Mouse (Mus musculus) hindlimb bud, embryonic 11.5 days (tissue): ENCODE data around the gene Chl1.

Experiments
- DNase-seq: peaks from one replicate; pipeline ENCODE4 v3.0.0-alpha.2; 2012; ENCODE audit warnings: low read depth, low spot score; ENCODE audit errors: extremely low spot score

The Chl1 gene

DNA sequence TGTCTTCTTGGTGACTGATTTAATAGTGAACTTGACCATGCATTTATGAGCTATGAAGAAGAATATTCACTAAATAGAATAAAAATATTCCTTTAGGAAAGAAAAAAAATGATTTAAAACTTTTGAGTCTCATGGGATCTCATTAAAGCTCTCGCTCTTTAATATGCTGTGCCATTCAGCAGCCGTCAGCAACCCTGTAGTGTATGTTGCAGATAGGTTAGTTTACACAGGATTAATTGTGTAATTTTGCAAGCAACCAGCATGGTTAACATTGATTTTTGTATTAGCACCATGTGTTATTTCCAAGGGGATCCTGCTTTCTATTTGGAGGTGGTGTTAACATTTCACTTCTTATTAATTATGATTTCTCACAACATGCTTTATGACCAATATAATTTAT, 32.2 kb downstream of the Chl1 start:
- DNase-seq = no peak

DNA sequence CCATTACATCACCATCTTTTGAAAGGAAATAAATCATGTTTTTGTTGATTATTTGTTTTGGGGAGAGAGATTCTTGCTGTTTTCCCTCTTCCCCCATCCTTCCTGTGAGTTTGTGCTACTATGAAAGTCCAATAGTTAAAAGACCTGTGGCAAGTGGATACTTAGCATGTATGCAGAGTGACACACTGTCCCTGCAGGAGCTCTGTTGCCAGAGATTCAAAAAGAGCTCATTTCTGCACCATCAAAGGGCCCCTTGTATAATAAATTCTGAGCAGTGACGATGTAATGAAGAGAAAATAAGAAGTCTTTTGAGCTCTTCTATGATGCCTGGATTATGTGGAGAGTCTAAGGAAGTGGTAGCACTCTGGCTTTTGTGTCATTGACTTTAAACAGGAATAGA, 33.4 kb downstream of the Chl1 start:
- DNase-seq = no peak

DNA sequence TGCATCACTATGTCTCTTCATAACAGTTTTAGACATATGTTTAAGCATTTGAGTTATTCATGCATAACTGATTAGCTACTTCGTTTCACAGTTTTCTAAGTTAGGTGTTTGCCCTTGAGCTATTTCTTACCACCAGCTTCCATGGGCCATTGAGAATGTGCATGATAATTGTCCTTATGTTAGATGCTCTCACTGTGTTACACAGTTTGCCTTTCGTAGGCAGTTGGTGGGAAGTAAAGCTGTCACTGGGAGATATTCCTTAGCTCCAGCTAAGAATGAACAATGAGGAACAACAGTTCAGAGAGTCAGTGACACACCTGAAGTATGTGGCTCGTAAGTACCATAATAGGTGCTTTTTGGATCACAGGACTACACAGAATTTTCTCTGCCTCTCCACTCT, 35.9 kb downstream of the Chl1 start:
- no peak for DNase-seq

DNA sequence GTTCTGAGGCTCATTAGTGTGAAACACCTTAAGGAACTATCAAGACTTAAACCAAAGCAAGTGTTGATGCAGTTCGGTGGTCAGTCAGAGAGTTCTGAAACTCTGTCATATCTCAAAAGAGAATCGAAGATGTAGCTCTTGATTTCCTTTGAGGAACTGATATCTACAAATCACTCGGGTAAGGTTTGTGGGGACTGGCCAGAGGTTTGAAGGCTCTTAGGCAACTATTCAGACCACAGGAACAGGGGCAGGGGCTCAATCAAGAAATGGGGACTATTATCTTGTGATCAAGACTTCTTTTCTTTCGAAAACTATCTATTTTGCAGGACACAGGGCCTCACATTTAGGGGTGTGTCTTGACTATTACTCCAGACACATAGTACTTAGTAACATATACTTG, 39.5 kb downstream of the Chl1 start:
- DNase-seq = no peak

DNA sequence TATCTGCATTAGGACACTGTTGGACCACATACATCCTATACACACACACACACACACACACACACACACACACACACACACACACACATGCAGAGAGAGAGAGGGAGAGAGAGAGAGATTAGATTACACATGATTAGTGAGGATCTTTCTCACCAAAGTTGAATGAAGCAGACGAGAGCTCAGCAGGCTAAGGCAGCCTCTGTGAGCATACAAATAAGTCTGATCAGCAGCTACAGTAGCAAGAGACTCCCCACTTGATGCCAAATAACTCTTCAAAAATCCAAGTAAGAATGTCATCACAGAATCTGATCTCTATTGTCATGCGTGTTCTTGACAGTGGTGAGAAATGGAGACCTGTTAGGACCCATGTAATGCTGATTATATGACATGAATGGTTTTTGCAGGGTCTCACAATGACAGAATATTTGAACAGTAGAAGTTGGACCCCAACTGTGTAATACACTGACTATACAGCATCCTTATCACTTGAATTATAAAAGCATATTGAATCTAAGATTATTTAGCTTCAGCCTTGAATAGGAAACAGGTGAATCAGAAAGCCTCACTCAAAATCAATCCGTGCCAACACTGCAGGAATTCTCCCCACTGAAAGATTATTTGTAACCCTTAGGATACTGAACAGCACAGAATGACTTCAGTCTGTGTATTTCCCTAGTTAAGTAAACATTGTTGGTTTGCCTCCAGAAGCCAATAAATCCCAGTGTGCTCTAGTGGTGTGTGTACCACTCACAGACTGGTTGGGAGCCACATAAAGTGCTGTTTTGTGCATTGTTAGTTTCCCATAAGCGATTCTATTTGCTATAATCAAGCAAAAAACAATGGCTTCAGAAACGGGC, 47.9 kb downstream of the Chl1 start:
- DNase-seq = no peak

DNA sequence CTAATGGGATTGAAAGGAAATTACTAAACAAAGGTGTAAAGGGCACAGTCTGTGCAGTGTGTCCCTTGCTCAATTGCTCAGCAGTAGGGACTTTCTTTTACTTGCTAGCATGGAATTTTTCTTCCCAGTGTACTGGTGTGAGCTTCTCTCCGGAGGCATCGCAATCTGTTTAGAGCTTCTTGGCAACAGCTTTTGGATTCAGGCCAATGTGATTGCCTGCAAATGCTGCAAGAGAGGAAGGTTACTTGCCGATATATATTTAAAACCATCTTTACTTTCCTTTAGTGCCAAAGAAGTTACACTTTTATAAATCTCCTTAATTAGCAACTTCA, 48.5 kb downstream of the Chl1 start:
- no peak for DNase-seq

DNA sequence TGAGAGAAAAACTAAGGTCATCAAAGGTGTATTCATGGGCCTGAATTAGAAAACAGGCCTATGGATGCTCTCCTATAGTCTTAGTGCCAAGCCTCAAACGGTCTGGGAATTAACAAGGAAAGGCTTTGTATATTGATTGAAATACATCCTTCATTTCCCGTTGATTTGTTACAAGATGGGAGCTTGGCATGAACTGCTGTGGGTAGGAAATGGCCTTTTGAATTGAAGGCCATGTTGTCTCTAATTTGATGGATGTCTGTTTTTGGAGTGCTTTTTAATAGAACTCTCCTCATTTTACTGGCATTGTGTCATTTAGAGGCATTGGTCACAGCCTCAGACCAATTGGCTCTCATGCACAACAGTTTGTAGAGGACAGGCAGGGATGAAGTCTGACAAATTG, 49.0 kb downstream of the Chl1 start:
- no peak for DNase-seq

DNA sequence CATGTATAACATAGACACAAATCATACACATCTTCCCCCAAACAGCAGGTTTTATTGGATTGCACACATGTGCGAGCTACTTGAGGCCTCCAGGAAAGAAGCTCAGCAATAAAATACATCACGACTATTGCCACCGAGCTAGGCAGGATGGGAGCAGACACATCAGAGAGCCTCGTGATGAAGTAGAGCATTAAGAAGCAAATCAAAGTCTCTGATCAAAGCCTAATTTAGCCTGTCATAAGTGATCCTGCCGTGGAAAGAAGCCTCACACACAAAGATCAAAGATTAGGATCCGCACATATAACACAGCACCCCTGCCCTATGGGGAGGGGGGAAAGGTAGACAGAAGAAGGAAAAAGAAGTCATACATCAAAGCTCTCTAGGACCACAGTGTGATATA, 54.4 kb downstream of the Chl1 start:
- no peak for DNase-seq

DNA sequence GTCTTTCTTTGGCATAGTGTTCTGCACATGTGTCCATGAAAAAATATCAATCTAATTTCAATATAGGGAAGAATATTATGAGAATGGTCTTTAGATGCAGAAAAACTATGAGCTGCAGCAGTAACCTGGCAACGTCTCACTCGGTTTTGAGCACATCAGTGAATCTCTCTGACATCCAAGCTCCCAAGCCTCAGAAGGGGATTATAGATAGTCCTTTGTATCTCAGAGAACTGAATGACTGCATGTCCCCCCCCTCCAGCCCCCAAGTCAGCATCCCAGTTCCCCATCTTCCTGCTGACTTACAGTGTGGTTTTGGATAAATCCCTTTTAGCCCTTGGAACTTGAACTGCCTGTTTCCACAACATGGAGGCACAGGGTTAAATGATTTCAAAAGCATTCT, 56.9 kb downstream of the Chl1 start:
- no peak for DNase-seq

DNA sequence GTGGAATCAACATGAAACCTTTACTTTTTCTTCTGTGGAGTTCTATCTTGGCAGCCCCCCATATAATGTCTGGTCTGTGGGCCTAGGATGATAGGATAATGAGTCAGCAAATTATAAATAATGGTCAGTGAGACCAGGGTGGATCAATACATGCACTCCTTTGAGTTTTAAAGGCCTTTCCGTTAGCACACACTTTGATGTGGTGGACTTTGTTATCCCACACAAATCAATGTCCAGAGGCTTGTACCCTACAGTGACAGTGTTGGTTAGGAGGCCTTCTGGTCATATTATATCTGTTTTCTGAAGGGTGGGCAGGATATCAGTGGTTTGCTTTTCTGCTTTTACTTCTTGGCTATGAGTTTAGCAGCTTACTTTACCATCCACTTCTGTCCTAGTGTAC, 62.3 kb downstream of the Chl1 start:
- DNase-seq = no peak

DNA sequence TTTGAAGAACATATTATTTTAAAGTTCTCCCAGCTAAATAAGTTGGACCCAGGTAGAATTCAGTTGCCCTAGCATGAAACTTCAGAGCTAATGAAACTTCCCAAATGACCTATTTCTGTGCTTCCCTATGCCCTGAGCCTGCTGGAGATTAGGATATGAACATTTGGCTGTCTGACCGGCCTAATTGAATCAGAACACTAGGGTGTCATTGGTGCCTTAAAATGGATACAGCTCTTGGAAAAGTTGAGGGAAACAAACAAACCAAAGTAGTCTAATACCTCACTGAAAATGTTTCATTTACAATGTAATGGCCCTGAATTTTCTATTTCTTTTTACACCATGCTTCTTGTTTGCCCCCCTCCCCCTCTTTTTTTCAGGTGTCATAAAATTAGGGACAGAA, 73.8 kb downstream of the Chl1 start:
- no peak for DNase-seq

DNA sequence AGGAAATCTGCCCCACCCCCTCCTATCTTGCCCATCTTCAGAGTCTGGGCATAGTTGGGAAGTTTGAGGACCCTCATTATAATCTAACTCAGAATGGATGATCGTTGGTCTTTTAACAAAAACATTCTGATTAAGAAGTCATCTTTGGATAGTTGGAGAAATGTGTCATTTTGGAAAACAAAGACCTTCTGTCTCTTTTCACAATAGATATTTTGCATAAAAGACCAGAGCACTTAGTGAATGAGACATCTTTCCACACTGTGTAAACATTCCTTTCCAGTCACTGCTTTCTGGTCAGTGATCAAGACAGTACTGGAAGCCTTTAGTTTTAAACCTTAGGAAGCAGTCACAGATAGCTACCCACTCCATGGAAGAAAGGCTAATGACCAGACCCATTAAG, 75.3 kb downstream of the Chl1 start:
- no peak for DNase-seq

DNA sequence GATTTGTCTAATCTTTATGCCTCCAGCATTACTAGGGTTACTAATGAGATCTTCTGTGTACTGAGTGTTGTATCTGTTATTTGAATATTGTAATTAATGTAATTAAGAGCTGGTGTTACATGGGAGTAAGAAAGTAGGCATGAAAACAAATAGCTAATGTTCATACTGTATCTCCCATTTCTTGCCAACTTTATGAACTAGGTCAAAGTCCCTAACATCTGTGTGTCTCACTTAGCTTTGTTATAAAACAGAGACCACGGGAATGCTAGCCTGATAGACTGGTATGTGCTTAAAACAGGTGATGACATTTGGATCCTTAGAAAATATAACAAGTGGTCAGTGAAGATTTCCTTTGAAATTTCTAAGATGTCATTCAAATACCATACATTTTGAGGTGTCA, 75.7 kb downstream of the Chl1 start:
- DNase-seq = no peak

DNA sequence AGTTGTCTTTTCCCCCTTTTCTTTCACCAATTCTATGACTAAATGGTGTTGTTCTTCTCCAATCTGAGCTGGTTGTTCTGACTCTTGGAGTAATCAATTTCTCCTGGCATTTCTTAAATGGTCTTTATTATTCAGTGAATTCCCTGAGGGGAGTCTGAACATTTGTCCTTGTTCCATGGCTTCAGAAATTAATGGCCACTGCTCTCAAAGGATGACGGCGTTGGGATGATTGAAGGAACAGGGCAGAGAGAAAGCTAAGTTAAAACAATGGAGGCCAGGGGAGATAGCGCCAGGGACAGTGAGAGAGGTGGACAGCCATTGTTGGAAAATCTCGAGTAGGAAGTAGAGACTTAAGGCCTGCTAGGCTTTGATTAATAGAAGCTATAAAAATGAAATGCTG, 91.7 kb downstream of the Chl1 start:
- DNase-seq = no peak

DNA sequence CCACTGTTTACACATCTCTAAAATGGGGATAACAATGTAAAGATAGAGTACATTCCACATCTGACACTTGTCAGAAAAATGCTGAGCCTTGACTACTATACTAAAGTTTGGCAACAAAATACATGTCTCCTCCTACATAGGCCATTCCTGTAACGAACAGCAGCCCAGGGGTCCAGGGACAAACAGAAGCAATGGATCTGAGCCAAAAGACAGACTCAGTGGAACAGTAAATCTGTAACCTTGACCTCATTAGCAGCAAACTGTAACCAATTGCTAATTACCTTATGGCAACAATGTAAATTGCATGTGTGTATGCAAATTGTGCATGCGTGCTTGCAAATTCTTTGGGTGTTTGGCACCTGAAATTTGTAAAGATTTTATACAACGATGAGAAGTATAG, 100.3 kb downstream of the Chl1 start:
- DNase-seq = no peak

DNA sequence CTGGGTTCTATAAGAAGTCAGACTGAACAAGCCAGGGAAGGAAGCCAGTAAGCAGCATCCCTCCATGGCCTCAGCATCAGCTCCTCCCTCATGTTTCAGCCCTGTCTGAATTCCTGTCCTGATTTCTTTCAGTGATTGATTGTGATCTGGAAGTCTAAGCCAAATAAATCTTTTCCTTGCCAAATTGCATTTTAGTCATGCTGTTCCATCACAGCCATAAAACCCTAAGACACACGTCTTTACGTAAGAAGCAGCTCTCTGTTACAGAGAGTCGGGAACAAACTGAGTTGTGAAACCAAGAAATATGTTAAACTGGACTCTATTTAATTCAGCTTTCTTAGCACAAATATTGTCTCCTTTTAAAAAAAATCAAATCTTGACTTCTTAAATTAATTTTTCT, 102.2 kb downstream of the Chl1 start:
- no peak for DNase-seq

DNA sequence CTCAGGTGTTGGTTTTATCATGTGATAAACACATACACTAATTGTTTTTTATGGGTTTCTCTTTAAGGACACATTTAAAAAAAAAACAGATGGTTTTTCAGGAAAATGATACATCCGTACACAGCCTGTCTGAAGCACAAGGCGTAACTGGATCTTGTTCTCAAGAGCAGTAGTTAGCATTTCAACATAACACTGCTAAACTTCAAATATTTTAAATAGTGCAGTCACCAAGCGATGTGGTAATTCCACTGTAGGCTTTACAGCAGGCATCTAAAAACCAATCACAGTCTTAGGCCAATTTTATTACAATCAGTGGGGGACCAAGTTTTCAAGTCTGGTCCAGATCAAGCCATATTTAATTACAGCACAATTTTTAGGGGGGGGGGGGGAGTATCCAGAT, 103.3 kb downstream of the Chl1 start:
- peak; percentile 12 for DNase-seq

DNA sequence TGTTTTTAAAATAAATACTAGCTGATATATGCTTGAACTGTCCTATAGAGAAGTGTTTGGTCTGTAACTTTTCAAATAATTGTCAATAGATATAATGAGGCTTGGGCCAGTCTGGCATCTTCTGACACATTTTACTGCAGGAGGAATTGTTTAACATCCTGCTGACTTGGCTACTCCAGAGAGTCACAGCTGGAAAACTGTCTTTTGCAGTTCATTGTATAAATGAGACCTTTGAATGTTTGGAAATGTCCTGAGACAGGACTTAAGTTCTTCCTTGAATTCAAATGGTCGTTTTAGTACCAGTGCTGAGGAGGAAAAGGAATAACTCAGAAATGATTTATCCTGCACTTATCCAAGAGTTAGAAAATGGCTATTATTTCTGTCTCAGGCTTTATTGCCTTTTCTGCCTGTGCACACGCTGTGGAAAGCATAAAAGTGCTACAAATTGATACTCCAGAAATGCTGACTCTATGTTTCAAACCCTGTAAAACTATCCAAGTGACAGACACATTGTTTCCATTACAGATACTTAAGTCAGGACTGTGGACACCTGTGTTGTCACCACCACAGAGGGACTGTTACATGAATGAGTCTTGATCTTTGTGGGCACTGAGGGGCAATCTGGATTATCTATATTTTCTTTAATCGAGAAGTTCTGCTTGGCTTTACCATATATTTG, 105.7 kb downstream of the Chl1 start:
- DNase-seq = no peak

DNA sequence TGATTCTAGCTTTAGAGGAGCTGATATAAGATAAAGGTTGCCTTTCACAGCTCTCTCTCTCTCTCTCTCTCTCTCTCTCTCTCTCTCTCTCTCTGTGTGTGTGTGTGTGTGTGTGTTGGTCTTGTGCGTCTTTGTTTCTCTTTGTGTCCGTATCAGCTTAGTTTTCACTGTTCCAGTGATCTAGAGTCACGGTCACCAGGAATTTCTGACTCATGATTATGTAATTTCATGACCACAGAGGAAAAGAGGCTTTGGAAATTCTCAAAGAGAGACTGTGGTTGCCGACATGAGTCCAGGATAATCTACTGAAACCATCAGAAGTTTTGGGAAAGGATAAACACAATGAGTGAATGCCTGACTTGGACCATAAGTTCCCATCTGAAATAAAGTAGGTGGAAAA, 110.5 kb downstream of the Chl1 start:
- no peak for DNase-seq

DNA sequence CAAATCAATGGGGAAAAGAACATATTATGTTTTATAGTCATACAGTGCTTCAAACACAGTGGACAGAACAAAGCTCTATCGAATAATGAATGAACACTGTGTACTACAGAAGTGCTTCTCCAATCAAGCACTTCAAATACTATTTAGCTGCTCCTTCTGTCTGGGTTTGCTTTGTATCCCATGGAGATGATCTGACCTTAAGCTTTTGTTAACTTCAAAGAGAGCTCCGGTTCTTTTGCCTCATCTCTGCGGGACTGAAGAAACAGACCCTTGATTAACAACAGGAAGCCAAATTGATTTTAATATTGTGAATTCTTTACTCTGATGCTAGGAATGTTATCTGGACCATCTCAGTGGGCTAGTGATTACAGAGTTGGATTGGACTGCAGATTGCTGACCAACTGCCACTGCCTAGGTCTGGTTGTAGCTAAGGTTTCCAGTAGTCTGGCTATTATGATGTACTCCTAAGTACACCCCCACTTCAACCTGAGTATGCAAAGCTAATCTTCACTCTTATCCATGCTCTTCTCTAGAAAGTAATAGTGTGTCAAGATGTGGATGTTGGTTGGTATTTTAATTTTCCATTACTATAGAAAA, 111.8 kb downstream of the Chl1 start:
- DNase-seq = no peak

DNA sequence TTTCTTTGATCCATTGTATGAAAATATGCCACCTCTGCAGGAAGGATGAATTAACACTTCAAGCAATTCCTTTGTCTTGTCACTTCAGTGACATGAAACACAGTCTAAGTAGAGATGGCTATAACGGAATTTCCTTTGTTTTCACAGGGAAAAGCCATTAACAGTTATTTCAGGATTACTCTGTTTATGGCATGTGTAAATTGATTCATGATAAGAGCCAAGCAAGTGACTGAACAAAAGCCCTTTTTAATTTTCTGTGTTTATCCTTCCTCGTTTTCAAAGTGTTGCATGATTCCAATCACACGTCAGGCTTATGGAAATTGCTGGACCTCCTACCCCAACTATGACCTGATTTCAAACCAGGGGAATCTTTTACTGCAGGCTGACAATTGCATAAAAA, 122.5 kb downstream of the Chl1 start:
- no peak for DNase-seq

DNA sequence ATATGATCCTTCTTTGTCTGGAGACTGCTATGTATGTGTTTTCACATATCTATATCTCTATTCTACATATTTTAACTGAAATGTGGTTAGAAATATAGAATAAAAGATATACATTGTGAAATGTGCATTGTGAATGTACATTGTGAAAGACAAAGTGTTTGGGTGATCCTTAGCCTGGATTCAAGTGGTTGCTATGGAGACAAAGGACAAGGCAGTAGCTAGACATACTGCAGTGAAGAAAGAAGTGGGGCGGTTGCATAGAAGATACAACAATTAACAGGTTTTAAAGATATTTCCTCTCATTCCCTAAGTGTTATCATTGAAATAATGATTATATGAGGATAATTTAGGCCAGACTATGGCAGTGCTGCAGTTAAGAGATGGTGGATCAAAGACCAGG, 146.4 kb downstream of the Chl1 start:
- DNase-seq = no peak

DNA sequence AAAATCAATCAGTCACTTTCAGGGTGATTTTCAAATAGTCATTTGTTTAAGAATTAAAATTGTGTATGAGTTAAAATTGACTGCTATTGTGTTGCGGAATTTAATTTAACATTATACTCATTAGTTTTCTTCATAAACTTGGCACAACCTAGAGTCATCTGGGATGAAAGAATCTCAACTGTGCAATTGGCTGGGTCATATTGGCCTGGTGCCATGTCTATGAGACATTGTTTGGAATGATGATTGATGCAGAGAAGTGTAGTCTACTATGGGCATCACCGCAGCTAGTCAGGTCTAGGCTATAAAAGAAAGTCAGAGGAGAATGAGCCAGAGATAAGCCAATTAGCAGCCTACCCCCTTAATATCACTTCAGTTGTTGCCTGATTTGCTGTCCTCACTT, 148.8 kb downstream of the Chl1 start:
- DNase-seq = no peak
